8 mouse cellular contexts compared by ENCODE assay signal in the genomic region with DNA sequence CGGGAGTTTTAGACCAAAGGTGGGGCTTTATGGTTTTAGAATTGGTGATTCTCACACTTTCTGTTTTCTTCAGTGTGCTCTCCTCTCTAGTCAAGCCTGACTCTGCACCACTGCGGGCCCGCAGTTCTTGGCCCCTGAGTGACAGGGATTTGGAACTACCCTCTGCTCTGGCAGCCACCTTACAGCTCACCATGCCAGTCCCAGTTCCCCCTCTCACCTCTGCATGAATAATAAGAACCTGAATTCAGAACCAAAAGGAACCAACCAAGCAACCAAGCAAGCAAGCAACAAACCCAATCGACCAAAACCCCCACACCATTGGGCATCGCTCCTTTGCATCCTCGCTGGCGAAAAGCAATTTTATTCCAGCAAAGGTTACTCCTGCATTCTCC. TPM values are rescaled to one million over a fixed set of nuclear protein-coding genes. Genes with fewer than 3 reads are reported as not detected.
A peak's percentile ranks its signal among the peaks of the same experiment; 100 is the strongest.
DNase-seq lines count a peak whose midpoint lies in the region; ATAC-seq and TF ChIP-seq lines count a peak whose summit lies in the region.

No protein-coding gene starts in this region.

- TF ChIP-seq CTCF in heart, adult 2 months (IDR thresholded peaks at IDR 0.05): no peak

- intact Hi-C loops in heart, adult 2 months (cut with DNase I): loop anchor here (5.0 to 10.0 kb wide), 2 partner anchors 36 to 236 kb away; no protein-coding TSS in a partner anchor

- DNase-seq in heart, adult 2 months: no peak
- no peak for DNase-seq in heart, adult 11 months
- DNase-seq in thymus, postnatal 4 days: peak; percentile 18
- DNase-seq in thymus, postnatal 0 days (ENCODE audit: low spot score): no peak
- no peak for DNase-seq in liver, embryonic 13.5 days
- DNase-seq in c-Kit-positive CD71-positive TER-119-positive erythroid progenitor cells, embryonic 14.5 days (ENCODE audit: low spot score): no peak
- DNase-seq in urinary bladder, adult 18-20 months (ENCODE audit: low spot score in 2 of 2): no peak
- no peak for DNase-seq in adrenal gland, postnatal 25 days

- peaks cover 2% of the 10 kb centered on the region; the same call in 1 of the 2 replicates for H3K79me2 ChIP-seq in heart, adult 2 months (replicated peaks; ENCODE audit: control insufficient read depth, insufficient read depth, low read length)

- H3K4me3 ChIP-seq in heart, adult 2 months: peak overlapping the region; percentile 91
- H3K4me3 ChIP-seq in liver, embryonic 13.5 days (replicated peaks): peak overlapping the region; percentile 80

- no peak for TF ChIP-seq EP300 in heart, adult 2 months (IDR thresholded peaks at IDR 0.05; ENCODE audit: insufficient read depth, low read depth, low read length)

- 0 out of 2 replicates have a peak, but pooled peaks have one; percentile 10 for ATAC-seq in liver, embryonic 13.5 days (ENCODE audit: low read depth)

- H3K4me2 ChIP-seq in liver, embryonic 13.5 days: peak overlapping the region; percentile 93

- no peaks in the 10 kb centered on the region for H3K9me3 ChIP-seq in liver, embryonic 13.5 days (replicated peaks)

- peaks cover 2% of the 10 kb centered on the region; the same call in 1 of the 2 replicates for H3K36me3 ChIP-seq in heart, adult 2 months (ENCODE audit: control insufficient read depth, insufficient read depth, low read length)
- no peaks in the 10 kb centered on the region for H3K36me3 ChIP-seq in liver, embryonic 13.5 days

- WGBS in heart, adult 2 months: 12% methylated on average over 7 of the region's 7 CpGs
- 11% methylated on average over 7 of the region's 7 CpGs for whole genome bisulfite sequencing in liver, embryonic 13.5 days (ENCODE audit: insufficient replicate concordance)

- no peaks in the 10 kb centered on the region for H3K27me3 ChIP-seq in heart, adult 2 months (ENCODE audit: control insufficient read depth, insufficient read depth, low read length)
- H3K27me3 ChIP-seq in liver, embryonic 13.5 days: no peaks in the 10 kb centered on the region

- H3K4me1 ChIP-seq in heart, adult 2 months (ENCODE audit: control insufficient read depth, insufficient read depth, low read length): peaks cover 1% of the 10 kb centered on the region; the same call in 1 of the 2 replicates
- H3K4me1 ChIP-seq in liver, embryonic 13.5 days (replicated peaks): peaks cover 20% of the 10 kb centered on the region

- peak overlapping the region; percentile 10; the same call in 1 of the 2 replicates for H3K9ac ChIP-seq in heart, adult 2 months (ENCODE audit: low read depth, low read length)
- H3K9ac ChIP-seq in liver, embryonic 13.5 days: peak overlapping the region; percentile 41

- H3K27ac ChIP-seq in heart, adult 2 months: no peak overlapping the region
- no peak overlapping the region for H3K27ac ChIP-seq in liver, embryonic 13.5 days

- TF ChIP-seq POLR2A in heart, adult 2 months (IDR thresholded peaks at IDR 0.05; ENCODE audit: insufficient read depth, low read depth, low read length): no peak

RNA-seq across cellular contexts. Expression of a gene that starts 0.4 kb away (rescaled TPM):
- 10 to 100 TPM; 27.6 to 54.3 TPM for total RNA-seq in heart, adult 2 months (2021)
- 27.4 and 53.2 TPM in 2 replicates for polyA plus RNA-seq in heart, adult 2 months (2012; rRNA removed)
- polyA plus RNA-seq in thymus, postnatal 0 days (2015; fragmentation: Nextera tagmentation; extraction: Ambion mirVana): 13.6 and 16.2 TPM in 2 replicates
- polyA plus RNA-seq in liver, embryonic 13.5 days (2015; fragmentation: Nextera tagmentation; extraction: Ambion mirVana): 1.8 and 2.1 TPM in 2 replicates
- 29.7 and 40.5 TPM in 2 replicates for total RNA-seq in adrenal gland, postnatal 25 days (2021)
